Mouse (Mus musculus) embryonic facial prominence, embryonic 10.5 days (tissue): ENCODE results near the gene Slc30a6. TPM values are rescaled to one million over a fixed set of nuclear protein-coding genes. Genes with fewer than 3 reads are reported as not detected.
"Not testable (repeated sequence)": the region's sequence is repeated elsewhere in the genome, so short reads cannot be mapped to it uniquely, and the experiment has no call there.

ENCODE experiments used
- DNase-seq: peaks from one replicate; pipeline ENCODE4 v3.0.0-alpha.2; 2017; ENCODE audit warnings: low spot score
- H3K27ac ChIP-seq: fragments of 300-500 bp; sonication (generic); replicated peaks from 2 replicates; pipeline ENCODE4 v1.5.1; 2016; ENCODE audit warnings: mild to moderate bottlenecking
- H3K27me3 ChIP-seq: fragments of 300-500 bp; sonication (generic); replicated peaks from 2 replicates; pipeline ENCODE4 v1.6.1; 2016; ENCODE audit warnings: low read depth, mild to moderate bottlenecking; ENCODE audit not compliant: poor library complexity, severe bottlenecking
- H3K36me3 ChIP-seq: fragments of 300-500 bp; sonication (generic); replicated peaks from 2 replicates; pipeline ENCODE4 v1.6.1; 2016; ENCODE audit warnings: mild to moderate bottlenecking, moderate library complexity
- H3K4me1 ChIP-seq: fragments of 300-500 bp; sonication (generic); 2 replicates; pipeline ENCODE4 v1.6.1; 2016
- H3K4me3 ChIP-seq: fragments of 300-500 bp; sonication (generic); 2 replicates; pipeline ENCODE4 v1.5.1; 2016; ENCODE audit warnings: mild to moderate bottlenecking, moderate library complexity
- H3K9me3 ChIP-seq: fragments of 300-500 bp; sonication (generic); 2 replicates; pipeline ENCODE4 v1.6.1; 2016; ENCODE audit warnings: mild to moderate bottlenecking
- WGBS: fragments of 180-500 bp; shearing (Covaris S2); methylation state at CpG from one replicate; pipeline ENCODE4 v1.1.7; 2016; 5-methylcytosine and 5-hydroxymethylcytosine counted together
- polyA plus RNA-seq: library from polyadenylated mRNA; unstranded; fragments of >200 nt; fragmentation: Nextera tagmentation; extraction: Ambion mirVana; gene quantifications from 2 replicates; pipeline ENCODE4 v1.2.1, GENCODE M21; 2016

Slc30a6 gene
- polyA plus RNA-seq, 1 experiment from 2014 or later: 39.2 TPM

DNA sequence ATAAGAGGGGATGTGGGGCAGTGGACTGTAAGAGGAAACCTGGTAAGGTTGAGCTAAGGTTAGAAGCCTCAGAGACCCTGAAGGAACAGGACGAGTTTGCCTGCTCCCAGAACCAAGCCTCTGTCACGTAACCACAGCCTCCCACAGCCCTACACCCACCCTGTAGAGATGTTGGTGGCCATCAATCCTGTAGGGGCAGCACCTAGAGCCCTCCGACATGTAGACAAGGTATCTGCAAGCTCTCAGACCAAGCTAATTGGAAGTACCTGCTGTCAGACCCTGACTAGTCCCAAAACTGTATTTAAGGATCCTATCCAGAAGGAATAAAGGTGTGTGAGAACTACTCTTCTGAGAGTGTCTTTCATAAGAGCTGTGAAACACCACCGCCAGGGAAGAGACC lies 60.0 kb downstream of the Slc30a6 start:
- Histone ChIP-seq H3K9me3 (no peaks in the 10 kb centered on the region), H3K27ac (no peak overlapping the region), H3K4me1 (no peaks in the 10 kb centered on the region), H3K36me3 (no peaks in the 10 kb centered on the region), H3K4me3 (no peak overlapping the region), H3K27me3 (no peaks in the 10 kb centered on the region)
- WGBS: 88% methylated on average over 4 of the region's 4 CpGs
- no peak for DNase-seq

DNA sequence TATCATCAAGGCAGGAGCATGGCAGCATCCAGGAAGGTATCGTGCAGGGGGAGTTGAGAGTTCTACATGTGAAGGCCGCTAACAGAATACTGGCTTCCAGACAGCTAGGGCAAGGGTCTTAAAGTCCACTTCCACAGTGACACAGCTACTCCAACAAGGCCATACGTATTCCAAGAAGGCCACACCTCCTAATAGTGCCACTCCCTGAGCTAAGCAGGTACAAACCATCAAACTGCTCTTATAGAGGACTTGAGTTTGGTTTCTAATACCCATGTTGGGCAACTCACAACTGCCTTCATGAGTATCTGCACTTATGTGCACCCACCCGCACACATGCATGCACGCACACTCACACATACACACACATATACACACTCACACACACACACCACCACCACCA lies 61.4 kb downstream of the Slc30a6 start:
- DNase-seq: no peak
- Histone ChIP-seq H3K27ac (no peak overlapping the region), H3K27me3 (no peaks in the 10 kb centered on the region), H3K4me3 (no peak overlapping the region), H3K9me3 (no peaks in the 10 kb centered on the region), H3K36me3 (no peaks in the 10 kb centered on the region), H3K4me1 (no peaks in the 10 kb centered on the region)
- 95% methylated on average over 5 of the region's 5 CpGs for WGBS

DNA sequence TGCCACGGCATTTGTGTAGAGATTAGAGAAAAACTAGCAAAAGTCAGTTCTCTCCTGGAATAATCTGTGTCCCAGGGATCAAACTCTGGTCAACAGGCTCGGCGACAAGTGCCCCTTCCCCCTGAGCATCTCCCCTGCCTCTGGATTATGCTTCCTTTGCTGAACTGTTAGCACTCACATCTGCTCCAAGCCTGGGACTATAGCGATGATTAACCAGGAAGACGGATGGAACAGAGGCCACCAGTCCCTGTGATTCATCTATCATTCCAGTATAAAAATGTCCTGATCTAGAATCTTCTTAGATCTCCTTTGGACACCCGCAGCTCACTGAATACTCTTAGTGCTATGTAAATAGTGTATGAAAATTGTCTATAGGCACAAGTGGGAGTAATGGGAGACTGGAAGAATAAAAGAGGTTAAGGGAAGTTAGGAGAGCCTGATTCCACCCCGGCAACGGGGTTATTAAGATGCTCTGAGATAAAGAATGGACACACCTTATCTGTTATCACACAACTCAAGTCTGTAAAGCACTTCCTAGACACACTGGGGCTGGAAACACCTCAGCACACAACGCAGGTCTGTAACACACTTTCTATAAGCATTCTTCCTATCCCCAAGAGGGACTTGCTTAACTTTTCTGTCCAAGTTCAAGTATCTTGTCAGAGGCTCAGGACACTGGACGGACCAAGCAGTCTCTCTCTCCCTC lies 62.7 kb downstream of the Slc30a6 start:
- H3K36me3 ChIP-seq: no peaks in the 10 kb centered on the region
- 78% methylated on average over 10 of the region's 10 CpGs for WGBS
- no peaks in the 10 kb centered on the region for H3K4me1 ChIP-seq
- no peak overlapping the region for H3K4me3 ChIP-seq
- no peaks in the 10 kb centered on the region for H3K27me3 ChIP-seq
- no peak overlapping the region for H3K27ac ChIP-seq
- no peaks in the 10 kb centered on the region for H3K9me3 ChIP-seq
- DNase-seq: no peak

DNA sequence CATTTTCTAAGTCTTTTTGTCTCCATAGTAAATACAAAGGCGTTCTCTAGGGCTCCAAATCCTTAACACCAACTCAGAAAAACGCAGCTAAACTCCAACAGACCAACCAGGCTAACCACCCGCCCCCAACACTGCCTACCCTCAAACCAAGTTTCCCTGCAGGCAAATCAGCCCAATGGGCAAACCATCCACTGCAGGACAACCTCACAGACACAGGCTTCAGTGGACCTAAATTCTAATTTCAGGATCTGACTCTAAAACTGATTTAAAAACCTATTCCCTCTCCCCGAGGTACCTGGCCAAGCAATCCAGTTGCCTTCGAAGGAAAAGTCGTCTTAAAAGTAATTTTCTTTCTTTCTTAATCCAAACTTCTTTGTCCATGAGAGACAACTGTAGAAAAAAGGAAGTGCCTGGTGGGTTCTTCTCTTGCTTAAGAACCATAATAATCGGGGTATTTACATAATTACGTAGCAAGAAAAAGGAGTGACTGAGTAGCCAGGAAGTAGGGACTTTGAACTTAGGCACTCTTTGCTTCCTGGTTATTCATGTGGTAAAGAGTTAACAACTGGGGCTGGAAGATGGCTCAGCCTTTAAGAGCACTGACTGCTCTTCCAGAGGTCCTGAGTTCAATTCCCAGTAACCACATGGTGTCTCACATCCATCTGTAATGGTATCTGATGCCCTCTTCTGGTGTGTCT lies 63.5 kb downstream of the Slc30a6 start, which contains the start of gene Nlrc4:
Gene Nlrc4, minus strand, starts transcription at position 432 of the 698 bp plus-strand sequence.
- Histone ChIP-seq H3K4me1 (no peaks in the 10 kb centered on the region), H3K4me3 (no peak within 1 kb of the TSS), H3K36me3 (no peaks in the 10 kb centered on the region), H3K9me3 (no peaks in the 10 kb centered on the region), H3K27me3 (no peaks in the 10 kb centered on the region), H3K27ac (no peak within 1 kb of the TSS)
- no peak for DNase-seq
- 53% methylated on average over 8 of the region's 8 CpGs for WGBS

DNA sequence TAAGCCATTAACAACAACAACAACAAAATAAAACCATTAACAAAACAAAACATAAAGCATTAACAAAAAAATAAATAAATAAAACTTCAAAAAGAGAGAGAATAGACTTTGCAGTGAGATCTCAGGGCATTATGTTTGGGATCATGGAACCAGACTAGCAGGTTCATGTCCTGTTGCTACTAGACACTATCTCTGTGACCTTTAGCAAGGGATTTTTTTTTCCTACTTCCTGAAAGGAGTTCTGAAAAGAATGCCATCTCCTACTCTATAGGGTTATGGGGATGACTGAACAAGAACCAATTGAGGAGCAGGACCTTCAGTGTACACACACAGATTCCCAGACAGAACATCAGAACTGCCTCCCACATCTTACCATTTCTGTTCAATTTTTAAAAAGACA lies 68.1 kb downstream of the Slc30a6 start:
- Histone ChIP-seq H3K27me3 (no peaks in the 10 kb centered on the region), H3K4me3 (no peak overlapping the region), H3K9me3 (no peaks in the 10 kb centered on the region), H3K36me3 (no peaks in the 10 kb centered on the region), H3K4me1 (no peaks in the 10 kb centered on the region), H3K27ac (no peak overlapping the region)
- no peak for DNase-seq

DNA sequence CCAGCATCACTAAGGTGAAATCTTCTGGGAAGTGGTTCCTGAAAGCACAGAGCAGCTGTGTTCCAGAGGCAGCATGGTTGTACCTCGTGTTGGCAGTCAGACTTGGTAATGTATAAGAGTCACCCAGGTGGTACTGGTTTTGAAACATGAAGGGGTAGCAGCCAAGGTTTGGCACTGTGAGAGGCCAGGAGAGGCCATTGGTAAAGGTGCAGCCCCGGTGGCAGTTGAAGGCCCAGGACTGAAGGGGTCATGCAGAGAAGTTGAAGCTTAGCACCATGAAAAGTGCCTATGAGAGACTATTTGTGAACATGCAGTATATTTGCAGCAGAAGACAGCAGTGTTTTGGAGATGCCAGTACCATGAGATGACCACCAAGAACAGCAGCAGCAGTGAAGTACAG lies 72.6 kb downstream of the Slc30a6 start:
- not testable (repeated sequence) for H3K27ac ChIP-seq, H3K4me1 ChIP-seq, H3K4me3 ChIP-seq, DNase-seq, H3K36me3 ChIP-seq, H3K27me3 ChIP-seq, H3K9me3 ChIP-seq
- WGBS: 83% methylated on average over 2 of the region's 2 CpGs

DNA sequence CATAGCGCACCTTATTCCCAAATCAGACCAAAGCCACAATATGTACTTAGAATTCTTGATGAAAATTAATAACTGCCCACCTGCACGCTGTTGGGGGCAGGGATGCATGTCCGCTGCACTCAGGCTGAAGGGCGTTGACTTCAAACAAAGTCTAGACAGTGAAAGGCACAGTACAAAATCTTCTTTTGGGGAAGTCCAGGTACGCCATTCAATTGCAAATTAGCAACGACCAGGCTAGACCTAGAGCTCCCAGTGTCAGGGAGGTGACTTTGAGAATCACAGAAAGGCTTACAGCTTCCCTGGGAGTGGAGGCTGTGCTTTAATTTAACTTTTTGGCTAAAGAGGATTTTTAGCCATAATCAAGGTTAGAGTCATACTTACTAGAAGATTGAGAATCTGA lies 74.7 kb downstream of the Slc30a6 start:
- not testable (repeated sequence) for DNase-seq, H3K4me3 ChIP-seq, H3K9me3 ChIP-seq, H3K36me3 ChIP-seq, H3K27me3 ChIP-seq, H3K27ac ChIP-seq, H3K4me1 ChIP-seq
- WGBS: 80% methylated on average over 6 of the region's 6 CpGs

Other genes starting within 250 kb of the Slc30a6 start
- 89.3 and 94.8 TPM in 2 replicates for gene Memo1, start 100.1 kb upstream of the Slc30a6 start, polyA plus RNA-seq
- 287 and 298 TPM in 2 replicates for gene Dpy30, start 71.7 kb upstream of the Slc30a6 start, polyA plus RNA-seq
- gene Spast, start 56.6 kb upstream of the Slc30a6 start, polyA plus RNA-seq: 17.0 and 18.0 TPM in 2 replicates
- 0.16 and 0.19 TPM in 2 replicates for gene Nlrc4, start 63.5 kb downstream of the Slc30a6 start, polyA plus RNA-seq
- gene Yipf4, start 93.9 kb downstream of the Slc30a6 start, polyA plus RNA-seq: 31.4 and 34.8 TPM in 2 replicates
- 92.4 and 99.8 TPM in 2 replicates for gene Birc6, start 132.7 kb downstream of the Slc30a6 start, polyA plus RNA-seq